Mouse (Mus musculus): Measurements from ENCODE around the gene Mmachc. TPM values are rescaled to one million over a fixed set of nuclear protein-coding genes. Genes with fewer than 3 reads are reported as not detected.

Mmachc gene
- total RNA-seq, 2 experiments from 2014 or later, result 17.5 TPM

GRCm38 (mm10) chr4:116657971-116658370 lies 50.2 kb downstream of the Mmachc start:
- DNase-seq (ENCODE audit: low spot score in 2 of 2), result no peak
- intact Hi-C loops (cut with DNase I), result no loop called here

GRCm38 (mm10) chr4:116655658-116656057 lies 52.5 kb downstream of the Mmachc start:
- intact Hi-C loops (cut with DNase I), result no loop called here
- no peak for DNase-seq (ENCODE audit: low spot score in 2 of 2)

- intact Hi-C loops (cut with DNase I), result no loop called here
- no peak for DNase-seq (ENCODE audit: low spot score in 2 of 2)
These were observed 53.1 kb downstream of the Mmachc start for GRCm38 (mm10) chr4:116655100-116655499.

GRCm38 (mm10) chr4:116653228-116653627 lies 55.0 kb downstream of the Mmachc start:
- intact Hi-C loops (cut with DNase I), result no loop called here
- DNase-seq (ENCODE audit: low spot score in 2 of 2), result no peak

Other genes with a start within 250 kb of the Mmachc start
- 100 to 1,000 TPM; 103 to 114 TPM for gene Mast2, start 244.2 kb downstream of the Mmachc start, total RNA-seq (2021)
- gene Ipp, start 200.9 kb downstream of the Mmachc start, total RNA-seq (2021), result 10 to 100 TPM; 18.4 to 21.6 TPM
- 10 to 100 TPM in 1 of 2 experiments, 1 to 10 TPM in 1; 8.8 to 10.1 TPM for gene Tmem69, start 152.5 kb downstream of the Mmachc start, total RNA-seq (2021)
- 10 to 100 TPM; 35.7 to 43.6 TPM for gene Gpbp1l1, start 150.7 kb downstream of the Mmachc start, total RNA-seq (2021)
- 1 to 10 TPM; 5.3 to 6.3 TPM for gene Ccdc17, start 111.8 kb downstream of the Mmachc start, total RNA-seq (2021)
- 10 to 100 TPM; 26.9 to 34.8 TPM for gene Nasp, start 80.5 kb downstream of the Mmachc start, total RNA-seq (2021)
- 100 to 1,000 TPM; 380 to 465 TPM for gene Akr1a1, start 56.7 kb downstream of the Mmachc start, total RNA-seq (2021)
- gene Prdx1, start 22.9 kb downstream of the Mmachc start, total RNA-seq (2021), result 100 to 1,000 TPM; 135 to 160 TPM
- 1 to 10 TPM; 4.6 to 5.1 TPM for gene Ccdc163, start 103 bp upstream of the Mmachc start, total RNA-seq (2021)
- gene Tesk2, start 12.5 kb upstream of the Mmachc start, total RNA-seq (2021), result 1 to 10 TPM; 4.8 to 5.4 TPM
- gene Toe1, start 99.2 kb upstream of the Mmachc start, total RNA-seq (2021), result 10 to 100 TPM; 10.7 to 12.1 TPM
- 1 to 10 TPM; 1.6 to 3.0 TPM for gene Mutyh, start 99.3 kb upstream of the Mmachc start, total RNA-seq (2021)
- 1 to 10 TPM in 1 of 2 experiments, under 1 TPM in 1; 0.72 to 1.1 TPM for gene Hpdl, start 113.3 kb upstream of the Mmachc start, total RNA-seq (2021)
- 10 to 100 TPM in 1 of 2 experiments, 1 to 10 TPM in 1; 8.9 to 10.2 TPM for gene Zswim5, start 169.0 kb upstream of the Mmachc start, total RNA-seq (2021)

Measured in left cerebral cortex, postnatal 36 days (tissue).